Mouse (Mus musculus): ENCODE measurements around the gene Runx2.

Runx2 gene

GRCm38 (mm10) chr17:44540699-44541098, 273.9 kb downstream of the Runx2 start:
- no peak for DNase-seq (ENCODE audit: extremely low spot score, low spot score)

GRCm38 (mm10) chr17:44538921-44539320, 275.7 kb downstream of the Runx2 start:
- DNase-seq (ENCODE audit: extremely low spot score, low spot score), result no peak

- no peak for DNase-seq (ENCODE audit: extremely low spot score, low spot score)
Observed at GRCm38 (mm10) chr17:44530000-44530399, 284.6 kb downstream of the Runx2 start.

- no peak for DNase-seq (ENCODE audit: extremely low spot score, low spot score)
Observed at GRCm38 (mm10) chr17:44528617-44529016, 286.0 kb downstream of the Runx2 start.

- no peak for DNase-seq (ENCODE audit: extremely low spot score, low spot score)
Observed at GRCm38 (mm10) chr17:44524146-44524545, 290.5 kb downstream of the Runx2 start.

GRCm38 (mm10) chr17:44522906-44523305, 291.7 kb downstream of the Runx2 start:
- no peak for DNase-seq (ENCODE audit: extremely low spot score, low spot score)

- DNase-seq (ENCODE audit: extremely low spot score, low spot score), result no peak
Observed at GRCm38 (mm10) chr17:44520122-44521075, 294.2 kb downstream of the Runx2 start.

- DNase-seq (ENCODE audit: extremely low spot score, low spot score), result no peak
Observed at GRCm38 (mm10) chr17:44519356-44519755, 295.2 kb downstream of the Runx2 start.

- DNase-seq (ENCODE audit: extremely low spot score, low spot score), result no peak
Observed at GRCm38 (mm10) chr17:44518156-44518555, 296.4 kb downstream of the Runx2 start.

GRCm38 (mm10) chr17:44508198-44508715, 306.3 kb downstream of the Runx2 start:
- DNase-seq (ENCODE audit: extremely low spot score, low spot score), result no peak

GRCm38 (mm10) chr17:44507741-44508140, 306.9 kb downstream of the Runx2 start:
- DNase-seq (ENCODE audit: extremely low spot score, low spot score), result no peak

GRCm38 (mm10) chr17:44506524-44506923, 308.1 kb downstream of the Runx2 start:
- DNase-seq (ENCODE audit: extremely low spot score, low spot score), result peak; percentile 45

- no peak for DNase-seq (ENCODE audit: extremely low spot score, low spot score)
Observed at GRCm38 (mm10) chr17:44504794-44505317, 309.7 kb downstream of the Runx2 start.

- no peak for DNase-seq (ENCODE audit: extremely low spot score, low spot score)
Observed at GRCm38 (mm10) chr17:44502176-44502575, 312.4 kb downstream of the Runx2 start.

- DNase-seq (ENCODE audit: extremely low spot score, low spot score), result no peak
Observed at GRCm38 (mm10) chr17:44500306-44500899, 314.2 kb downstream of the Runx2 start.

GRCm38 (mm10) chr17:44490164-44490794, 324.3 kb downstream of the Runx2 start:
- peak; percentile 21 for DNase-seq (ENCODE audit: extremely low spot score, low spot score)

GRCm38 (mm10) chr17:44489346-44489745, 325.3 kb downstream of the Runx2 start:
- DNase-seq (ENCODE audit: extremely low spot score, low spot score), result no peak

GRCm38 (mm10) chr17:44487514-44488244, 326.9 kb downstream of the Runx2 start:
- DNase-seq (ENCODE audit: extremely low spot score, low spot score), result no peak

GRCm38 (mm10) chr17:44485337-44485736, 329.3 kb downstream of the Runx2 start:
- DNase-seq (ENCODE audit: extremely low spot score, low spot score), result no peak

- no peak for DNase-seq (ENCODE audit: extremely low spot score, low spot score)
Observed at GRCm38 (mm10) chr17:44479918-44480317, 334.7 kb downstream of the Runx2 start.

- DNase-seq (ENCODE audit: extremely low spot score, low spot score), result no peak
Observed at GRCm38 (mm10) chr17:44479491-44479890, 335.1 kb downstream of the Runx2 start.

Data from neural tube, embryonic 10.5 days (tissue).